Mouse (Mus musculus) lung, postnatal 0 days (tissue): ENCODE results near the gene Abhd11. TPM values are rescaled to one million over a fixed set of nuclear protein-coding genes. Genes with fewer than 3 reads are reported as not detected.

Source experiments
- ATAC-seq: fragments of 200-750 bp; cut with Nextera tagmentation; 2 replicates; pipeline ENCODE4 v1.8.0; 2017; ENCODE audit warnings: moderate library complexity
- DNase-seq: peaks from one replicate; pipeline ENCODE4 v3.0.0-alpha.2; 2016; ENCODE audit warnings: low spot score
- H3K27ac ChIP-seq: fragments of 300-500 bp; sonication (generic); 2 replicates; pipeline ENCODE4 v1.5.1; 2014; ENCODE audit warnings: antibody characterized with exemption, mild to moderate bottlenecking, low read length, mixed read lengths
- H3K27me3 ChIP-seq: fragments of 300-500 bp; sonication (generic); replicated peaks from 2 replicates; pipeline ENCODE4 v1.6.1; 2014; ENCODE audit warnings: low read length, mixed read lengths; ENCODE audit not compliant: insufficient read depth
- H3K36me3 ChIP-seq: fragments of 300-500 bp; sonication (generic); 2 replicates; pipeline ENCODE4 v1.6.1; 2014; ENCODE audit warnings: low read length, mixed read lengths; ENCODE audit not compliant: insufficient read depth
- H3K4me1 ChIP-seq: fragments of 300-500 bp; sonication (generic); 2 replicates; pipeline ENCODE4 v1.6.1; 2014; ENCODE audit warnings: antibody characterized with exemption, low read depth, low read length, mixed read lengths; ENCODE audit not compliant: insufficient read depth
- H3K4me2 ChIP-seq: fragments of 300-500 bp; sonication (generic); replicated peaks from 2 replicates; pipeline ENCODE4 v1.6.1; 2014; ENCODE audit warnings: low read depth, mild to moderate bottlenecking, low read length, moderate library complexity, mixed read lengths
- H3K4me3 ChIP-seq: fragments of 300-500 bp; sonication (generic); 2 replicates; pipeline ENCODE4 v1.5.1; 2014; ENCODE audit warnings: low read depth, low read length
- H3K9ac ChIP-seq: fragments of 300-500 bp; sonication (generic); replicated peaks from 2 replicates; pipeline ENCODE4 v1.6.1; 2014; ENCODE audit warnings: low read depth, mild to moderate bottlenecking
- H3K9me3 ChIP-seq: fragments of 300-500 bp; sonication (generic); 2 replicates; pipeline ENCODE4 v1.6.1; 2016; ENCODE audit warnings: low read length, mixed read lengths
- CTCF ChIP-seq: IDR thresholded peaks from 2 replicates; pipeline ENCODE4 v1.5.1; 2016; ENCODE audit warnings: antibody characterized with exemption, mild to moderate bottlenecking
- EP300 ChIP-seq: IDR thresholded peaks from 2 replicates; pipeline ENCODE4 v1.6.1; 2016; ENCODE audit warnings: antibody characterized with exemption, mild to moderate bottlenecking, control low read depth
- WGBS: fragments of 180-500 bp; shearing (Covaris S2); extraction: QIAGEN DNeasy Blood & Tissue Kit; methylation state at CpG from one replicate; pipeline ENCODE4 v1.1.7; 2014; 5-methylcytosine and 5-hydroxymethylcytosine counted together
- polyA plus RNA-seq: library from polyadenylated mRNA; unstranded; fragments of >200 nt; fragmentation: Nextera tagmentation; extraction: Ambion mirVana; gene quantifications from 2 replicates; pipeline ENCODE4 v1.2.1, GENCODE M21; 2015

Gene Abhd11
- polyA plus RNA-seq, 1 experiment from 2014 or later: 80.9 TPM

DNA sequence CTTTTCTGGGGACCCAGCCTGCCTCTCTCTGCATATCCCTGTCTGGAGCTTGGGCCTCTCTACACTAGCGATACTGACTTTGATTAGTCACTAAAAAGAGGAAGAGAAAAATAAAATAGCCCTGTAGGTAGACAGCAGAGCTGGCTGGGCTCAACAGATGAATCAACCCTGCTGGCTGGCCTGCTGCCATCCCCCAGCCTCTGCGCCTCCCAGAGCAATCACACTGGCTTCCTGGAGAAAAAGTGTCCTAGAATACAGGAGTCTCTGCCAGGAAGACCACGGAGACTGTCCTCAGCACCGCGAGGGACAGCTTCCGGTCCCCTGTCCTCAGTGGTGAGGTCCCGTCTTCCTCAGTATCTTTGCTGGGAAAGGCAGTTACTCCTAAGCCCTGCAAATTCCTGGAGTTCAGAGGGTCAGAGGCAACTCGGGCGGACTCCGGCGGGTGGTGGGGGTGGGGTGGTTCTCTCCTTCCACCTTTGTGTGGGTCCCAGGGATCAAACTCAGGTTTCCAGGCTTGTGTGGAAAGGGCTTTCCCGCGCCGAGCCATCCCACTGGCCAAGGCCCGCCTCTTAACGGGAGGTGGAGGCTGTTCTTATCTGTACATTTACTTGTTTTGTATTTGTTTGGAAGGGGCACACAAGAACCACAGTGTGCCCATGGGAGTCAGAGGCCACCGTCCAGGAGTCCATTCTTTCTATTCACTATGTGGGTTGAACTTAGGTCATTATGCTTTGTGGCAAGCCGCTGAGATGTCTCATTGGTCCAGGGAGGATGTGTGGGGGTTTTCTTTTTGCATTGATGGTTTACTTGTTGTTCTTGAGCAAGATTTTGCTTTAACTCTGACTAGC lies 20.3 kb downstream of the Abhd11 start:
- Histone ChIP-seq H3K9me3 (no peaks in the 10 kb centered on the region), H3K27me3 (no peaks in the 10 kb centered on the region), H3K36me3 (no peaks in the 10 kb centered on the region), H3K4me1 (peaks cover 8% of the 10 kb centered on the region; the same call in 1 of the 2 replicates), H3K4me3 (no peak overlapping the region), H3K4me2 (0 out of 2 replicates have a peak overlapping the region, but pooled peaks have one; percentile 28), H3K9ac (no peak overlapping the region), H3K27ac (no peak overlapping the region)
- WGBS: 34% methylated on average over 18 of the region's 18 CpGs
- no peak for TF ChIP-seq EP300
- ATAC-seq (peak; percentile 30), DNase-seq (peak; percentile 56)

DNA sequence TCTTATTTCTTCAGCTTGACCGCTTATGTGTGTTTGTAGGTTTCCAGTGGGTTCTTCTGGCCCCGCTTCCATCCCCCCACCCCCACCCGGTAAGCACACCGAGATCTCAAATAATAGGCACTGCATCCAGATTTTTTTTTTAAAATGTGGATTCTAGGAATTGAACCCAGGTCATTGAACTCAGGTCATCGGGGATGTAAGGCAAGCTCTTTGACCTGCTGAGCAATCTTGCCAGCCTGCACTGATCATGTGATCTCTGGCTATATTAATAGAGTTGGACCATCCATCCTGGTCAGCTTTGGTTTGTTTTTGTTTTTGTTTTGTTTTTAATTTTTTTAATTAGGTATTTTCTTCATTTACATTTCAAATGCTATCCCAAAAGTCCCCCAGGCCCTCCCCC lies 23.6 kb downstream of the Abhd11 start:
- no peak overlapping the region for H3K4me3 ChIP-seq
- WGBS: 84% methylated on average over 5 of the region's 5 CpGs
- no peak overlapping the region for H3K27ac ChIP-seq
- no peaks in the 10 kb centered on the region for H3K9me3 ChIP-seq
- no peak overlapping the region for H3K4me2 ChIP-seq
- H3K36me3 ChIP-seq: no peaks in the 10 kb centered on the region
- H3K9ac ChIP-seq: no peak overlapping the region
- DNase-seq (no peak), ATAC-seq (no peak)
- TF ChIP-seq CTCF (no peak), EP300 (no peak)
- H3K4me1 ChIP-seq: peaks cover 8% of the 10 kb centered on the region; the same call in 1 of the 2 replicates
- no peaks in the 10 kb centered on the region for H3K27me3 ChIP-seq

DNA sequence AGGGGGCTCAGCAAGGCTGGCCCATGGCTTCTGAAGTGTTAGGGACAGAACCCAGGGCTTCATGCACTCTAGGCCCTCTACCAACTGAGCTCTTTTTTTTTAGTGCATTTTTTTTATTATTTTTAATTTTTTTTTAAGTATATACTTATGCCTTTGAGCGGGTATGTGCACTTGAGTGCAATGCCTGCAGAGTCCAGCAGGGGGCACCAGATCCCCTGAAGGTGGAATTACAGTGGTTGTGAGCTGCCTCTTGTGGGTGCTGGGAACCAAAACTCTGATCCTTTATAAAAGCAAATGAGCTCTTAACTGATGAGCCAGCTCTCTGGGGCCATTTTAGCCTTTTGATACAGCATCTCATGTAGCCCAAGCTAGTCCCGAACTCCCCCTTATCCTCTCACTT lies 25.6 kb downstream of the Abhd11 start:
- Histone ChIP-seq H3K27me3 (no peaks in the 10 kb centered on the region), H3K4me1 (no peaks in the 10 kb centered on the region), H3K4me3 (no peak overlapping the region), H3K9ac (no peak overlapping the region), H3K9me3 (no peaks in the 10 kb centered on the region), H3K4me2 (no peak overlapping the region), H3K36me3 (no peaks in the 10 kb centered on the region), H3K27ac (no peak overlapping the region)
- 94% methylated on average over 2 of the region's 2 CpGs for WGBS
- DNase-seq (no peak), ATAC-seq (no peak)
- TF ChIP-seq EP300: no peak
- peak; percentile 40 for TF ChIP-seq CTCF

DNA sequence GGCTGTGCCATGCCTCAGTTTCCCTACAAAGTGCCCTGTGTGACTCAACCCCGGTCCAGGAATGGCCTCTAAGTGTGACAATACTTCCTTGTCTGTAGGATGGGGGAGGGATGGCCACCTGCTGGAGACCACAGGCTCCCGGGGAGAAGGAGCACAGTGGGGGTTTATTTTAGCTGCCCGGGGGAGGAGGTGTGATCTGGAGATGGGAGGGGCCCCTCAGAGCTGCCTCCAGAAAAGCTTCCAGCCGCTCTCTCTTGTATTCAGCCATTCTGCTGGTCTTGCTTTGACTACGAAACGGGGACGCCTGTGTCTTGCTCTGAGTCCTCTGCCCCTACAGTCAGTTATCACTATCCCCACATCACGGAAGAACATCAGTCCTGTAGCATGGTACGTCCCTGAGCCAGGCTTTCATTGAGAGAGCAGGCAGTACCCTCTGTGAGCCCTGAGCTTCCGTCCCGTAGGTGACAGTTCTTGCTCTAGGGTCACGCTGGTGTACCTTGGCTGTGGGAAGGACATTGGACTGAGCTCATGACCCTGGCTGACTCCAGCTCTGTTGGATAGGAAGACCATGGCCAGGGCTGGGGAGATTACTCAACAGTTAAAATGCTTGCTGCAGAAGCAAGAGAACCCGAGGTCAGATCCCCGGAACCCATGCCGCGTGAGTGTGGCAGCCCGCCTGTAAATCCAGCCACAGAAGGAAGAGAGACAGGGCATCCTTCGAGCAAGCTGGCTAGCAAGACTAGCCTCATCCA lies 26.8 kb downstream of the Abhd11 start:
- H3K4me3 ChIP-seq: no peak overlapping the region
- H3K4me2 ChIP-seq: no peak overlapping the region
- TF ChIP-seq EP300 (no peak), CTCF (no peak)
- no peaks in the 10 kb centered on the region for H3K4me1 ChIP-seq
- H3K27ac ChIP-seq: no peak overlapping the region
- WGBS: 63% methylated on average over 18 of the region's 18 CpGs
- no peak for DNase-seq
- H3K36me3 ChIP-seq: no peaks in the 10 kb centered on the region
- H3K27me3 ChIP-seq: no peaks in the 10 kb centered on the region
- no peak overlapping the region for H3K9ac ChIP-seq
- no peak for ATAC-seq
- H3K9me3 ChIP-seq: no peaks in the 10 kb centered on the region

DNA sequence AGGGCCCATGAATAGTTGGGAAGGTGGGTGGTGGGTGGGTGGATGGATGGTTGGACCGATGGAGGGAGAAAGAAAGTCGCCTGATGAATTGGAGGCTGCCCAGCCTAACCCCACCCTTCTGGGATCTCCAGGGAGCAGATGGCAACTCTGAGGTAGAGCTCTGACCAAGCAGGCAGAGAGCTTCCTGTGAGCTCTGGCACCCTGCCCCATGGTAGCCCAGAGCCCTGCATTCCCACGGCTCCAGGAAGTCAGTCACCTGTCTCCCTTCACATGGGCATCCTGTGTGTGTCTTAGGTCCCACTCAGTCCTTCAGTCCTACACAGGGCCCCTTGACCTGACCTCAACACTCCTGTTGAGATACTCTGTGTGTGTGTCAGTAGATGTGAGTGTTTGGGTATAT lies 29.0 kb downstream of the Abhd11 start:
- Histone ChIP-seq H3K9me3 (no peaks in the 10 kb centered on the region), H3K4me3 (no peak overlapping the region), H3K36me3 (no peaks in the 10 kb centered on the region), H3K27me3 (no peaks in the 10 kb centered on the region), H3K27ac (no peak overlapping the region), H3K4me1 (no peaks in the 10 kb centered on the region), H3K4me2 (no peak overlapping the region), H3K9ac (no peak overlapping the region)
- DNase-seq: no peak
- WGBS: 70% methylated on average over 3 of the region's 3 CpGs
- no peak for ATAC-seq
- TF ChIP-seq CTCF (no peak), EP300 (no peak)

DNA sequence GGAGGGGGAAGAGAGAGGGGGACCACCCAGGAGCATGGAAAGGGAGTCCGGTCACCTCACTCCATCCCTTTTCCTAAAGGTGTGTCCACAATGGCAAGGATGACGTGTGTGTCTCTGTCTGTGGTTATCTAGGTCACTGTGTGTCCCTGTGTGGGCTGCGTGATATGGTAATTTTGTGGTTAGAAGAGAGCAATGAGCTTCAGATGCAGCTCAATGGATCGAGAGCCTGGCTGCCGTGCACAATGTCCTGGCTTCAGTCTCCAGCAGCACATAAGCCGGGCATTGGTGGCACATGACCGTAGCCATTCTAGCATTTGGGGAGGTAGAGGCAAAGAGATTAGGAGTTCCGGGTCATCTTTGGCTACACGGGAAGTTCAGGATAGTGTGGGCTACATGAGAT lies 30.6 kb downstream of the Abhd11 start:
- H3K9ac ChIP-seq: no peak overlapping the region
- DNase-seq: no peak
- ATAC-seq: no peak
- 85% methylated on average over 9 of the region's 9 CpGs for WGBS
- no peaks in the 10 kb centered on the region for H3K4me1 ChIP-seq
- no peak overlapping the region for H3K4me2 ChIP-seq
- H3K27ac ChIP-seq: no peak overlapping the region
- no peaks in the 10 kb centered on the region for H3K36me3 ChIP-seq
- no peak for TF ChIP-seq EP300
- no peak for TF ChIP-seq CTCF
- H3K4me3 ChIP-seq: no peak overlapping the region
- no peaks in the 10 kb centered on the region for H3K27me3 ChIP-seq
- no peaks in the 10 kb centered on the region for H3K9me3 ChIP-seq
